Mouse (Mus musculus): Measurements from ENCODE around the gene Ecm1. TPM values are rescaled to one million over a fixed set of nuclear protein-coding genes. Genes with fewer than 3 reads are reported as not detected.
A peak's percentile ranks its signal among the peaks of the same experiment; 100 is the strongest.

Gene Ecm1
- polyA plus RNA-seq, 1 experiment, result 9.9 TPM

DNA sequence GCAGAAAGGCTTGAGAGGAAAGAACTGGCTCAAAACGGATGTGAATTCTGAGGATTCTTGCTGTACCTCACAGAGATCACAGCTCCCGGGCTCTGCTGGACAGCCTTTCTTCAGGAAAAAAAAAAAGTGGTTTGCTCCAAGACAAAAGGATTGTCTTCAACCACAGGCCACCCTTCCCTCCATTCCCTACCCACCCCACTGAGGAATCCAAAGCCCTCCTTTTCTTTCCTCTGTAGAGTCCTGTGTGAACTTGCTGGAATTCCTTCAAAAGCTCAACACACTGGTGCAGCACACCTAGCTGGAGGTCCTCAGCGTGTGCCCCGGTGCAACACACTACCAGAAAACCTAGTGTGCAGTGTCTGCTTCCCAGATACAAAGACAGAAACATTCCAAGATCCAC lies 22.4 kb upstream of the Ecm1 start:
- TF ChIP-seq CTCF (IDR thresholded peaks at IDR 0.05; ENCODE audit: low read depth, low read length) (no peak), EP300 (IDR thresholded peaks at IDR 0.05; ENCODE audit: insufficient read depth, low read depth, low read length) (no peak), POLR2A (IDR thresholded peaks at IDR 0.05; ENCODE audit: insufficient read depth, low read length) (no peak)
- no peaks in the 10 kb centered on the region for H3K9me3 ChIP-seq (replicated peaks; ENCODE audit: control insufficient read depth, insufficient read depth, low read length, poor library complexity, severe bottlenecking)

DNA sequence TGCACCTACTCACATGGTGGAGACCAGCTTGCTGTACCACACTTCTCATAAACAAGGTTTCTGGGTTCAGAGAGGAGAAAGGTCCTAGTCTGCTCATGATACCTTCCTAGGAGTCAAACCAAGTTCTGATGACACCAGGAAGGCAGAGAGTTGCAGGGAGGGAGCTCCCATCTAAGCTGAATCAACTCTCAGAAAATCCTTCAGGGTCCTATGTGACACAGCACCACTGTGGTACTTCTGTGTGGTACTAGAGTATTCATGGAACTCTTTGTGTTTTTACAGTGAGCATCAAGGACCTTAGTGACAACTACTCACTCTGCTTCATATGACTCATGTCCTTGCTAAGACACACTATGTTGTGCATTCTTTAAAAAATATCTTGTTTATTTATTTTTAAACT lies 21.3 kb upstream of the Ecm1 start:
- Histone ChIP-seq H3K27me3 (ENCODE audit: control insufficient read depth, insufficient read depth, low read length, poor library complexity, severe bottlenecking) (no peaks in the 10 kb centered on the region), H3K9ac (ENCODE audit: low read depth, poor library complexity, severe bottlenecking) (no peak overlapping the region), H3K27ac (ENCODE audit: insufficient read depth, low read length) (peak overlapping the region; percentile 67), H3K9me3 (replicated peaks; ENCODE audit: control insufficient read depth, insufficient read depth, low read length, poor library complexity, severe bottlenecking) (no peaks in the 10 kb centered on the region), H3K4me3 (ENCODE audit: low read depth, low read length) (no peak overlapping the region), H3K36me3 (ENCODE audit: control insufficient read depth, insufficient read depth, low read length, poor library complexity, severe bottlenecking) (no peaks in the 10 kb centered on the region), H3K4me1 (ENCODE audit: control insufficient read depth, insufficient read depth, low read length) (no peaks in the 10 kb centered on the region)
- TF ChIP-seq EP300 (IDR thresholded peaks at IDR 0.05; ENCODE audit: insufficient read depth, low read depth, low read length) (no peak), CTCF (IDR thresholded peaks at IDR 0.05; ENCODE audit: low read depth, low read length) (no peak), POLR2A (IDR thresholded peaks at IDR 0.05; ENCODE audit: insufficient read depth, low read length) (no peak)

More for the DNA sequence above, 22.4 kb upstream of the Ecm1 start:
- no peak overlapping the region for H3K4me3 ChIP-seq (ENCODE audit: low read depth, low read length)
- no peak overlapping the region for H3K9ac ChIP-seq (ENCODE audit: low read depth, poor library complexity, severe bottlenecking)
- H3K36me3 ChIP-seq (ENCODE audit: control insufficient read depth, insufficient read depth, low read length, poor library complexity, severe bottlenecking), result no peaks in the 10 kb centered on the region
- peak overlapping the region; percentile 97 for H3K27ac ChIP-seq (ENCODE audit: insufficient read depth, low read length)
- H3K4me1 ChIP-seq (ENCODE audit: control insufficient read depth, insufficient read depth, low read length), result no peaks in the 10 kb centered on the region
- H3K27me3 ChIP-seq (ENCODE audit: control insufficient read depth, insufficient read depth, low read length, poor library complexity, severe bottlenecking), result no peaks in the 10 kb centered on the region

DNA sequence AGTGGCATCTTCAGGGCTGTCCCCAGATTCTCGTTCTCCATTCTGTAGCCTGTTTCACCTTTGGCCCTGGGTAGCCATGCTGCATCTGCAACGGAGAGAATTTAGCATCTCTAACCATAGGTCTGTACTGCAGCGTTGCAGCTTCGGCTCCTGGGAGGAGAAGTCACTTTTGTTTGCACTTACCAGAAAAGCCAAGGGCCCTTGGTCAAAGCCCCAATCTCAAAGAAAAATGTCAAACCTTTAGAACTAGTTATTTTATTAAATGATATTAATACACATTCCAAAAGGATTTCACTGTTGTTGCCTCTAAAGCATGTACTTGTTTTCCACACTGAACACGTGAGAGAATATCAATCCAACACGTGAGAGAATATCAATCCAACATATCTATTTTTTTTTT lies 20.7 kb upstream of the Ecm1 start, which contains the start of gene Tars2:
Tars2 (minus strand) TSS at position 101 of the 400 bp plus-strand sequence.
- Histone ChIP-seq H3K9ac (ENCODE audit: low read depth, poor library complexity, severe bottlenecking) (no peak within 1 kb of the TSS), H3K36me3 (ENCODE audit: control insufficient read depth, insufficient read depth, low read length, poor library complexity, severe bottlenecking) (no peaks in the 10 kb centered on the region), H3K27me3 (ENCODE audit: control insufficient read depth, insufficient read depth, low read length, poor library complexity, severe bottlenecking) (no peaks in the 10 kb centered on the region), H3K4me3 (ENCODE audit: low read depth, low read length) (no peak within 1 kb of the TSS), H3K9me3 (replicated peaks; ENCODE audit: control insufficient read depth, insufficient read depth, low read length, poor library complexity, severe bottlenecking) (no peaks in the 10 kb centered on the region), H3K27ac (ENCODE audit: insufficient read depth, low read length) (peak within 1 kb of the TSS; percentile 67), H3K4me1 (ENCODE audit: control insufficient read depth, insufficient read depth, low read length) (no peaks in the 10 kb centered on the region)
- no peak for TF ChIP-seq CTCF (IDR thresholded peaks at IDR 0.05; ENCODE audit: low read depth, low read length)
- no peak for TF ChIP-seq EP300 (IDR thresholded peaks at IDR 0.05; ENCODE audit: insufficient read depth, low read depth, low read length)
- TF ChIP-seq POLR2A (IDR thresholded peaks at IDR 0.05; ENCODE audit: insufficient read depth, low read length), result no peak

DNA sequence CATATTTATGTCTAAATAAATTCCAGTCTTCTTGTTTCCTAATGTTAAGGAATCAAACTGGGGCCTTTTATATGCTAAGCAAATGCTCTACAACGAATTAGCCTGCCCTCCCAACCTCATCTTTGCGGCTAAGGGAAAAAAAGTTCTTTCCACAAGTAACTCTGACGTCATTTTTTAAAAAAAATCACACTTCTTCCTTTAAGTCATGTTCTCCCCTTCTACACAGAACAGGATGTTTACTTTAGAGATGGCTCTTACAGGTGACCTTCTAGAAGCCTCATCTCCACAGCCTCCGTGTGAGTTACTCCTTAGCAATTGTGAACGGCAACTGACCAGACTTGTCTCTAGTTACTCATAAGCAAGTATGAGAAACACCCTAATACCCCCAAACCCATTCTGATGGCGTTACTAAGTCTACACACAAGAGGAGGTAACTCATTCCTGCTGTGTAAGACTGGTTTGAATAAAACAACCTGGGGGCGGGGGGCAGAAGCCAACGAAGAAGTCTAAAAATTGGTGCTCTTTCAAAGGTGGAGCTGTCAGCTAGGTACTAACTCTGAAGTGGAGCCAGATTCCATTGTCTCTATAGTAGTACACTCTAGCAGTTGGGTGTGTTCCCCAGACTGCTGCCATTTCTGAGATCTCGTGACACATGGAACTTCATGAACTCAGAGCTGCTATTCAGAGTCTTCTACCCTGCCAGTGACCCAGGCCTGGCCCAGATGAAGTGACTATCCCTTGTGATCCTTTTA lies 19.3 kb upstream of the Ecm1 start:
- Histone ChIP-seq H3K27me3 (ENCODE audit: control insufficient read depth, insufficient read depth, low read length, poor library complexity, severe bottlenecking) (no peaks in the 10 kb centered on the region), H3K27ac (ENCODE audit: insufficient read depth, low read length) (peak overlapping the region; percentile 60), H3K9me3 (replicated peaks; ENCODE audit: control insufficient read depth, insufficient read depth, low read length, poor library complexity, severe bottlenecking) (no peaks in the 10 kb centered on the region), H3K9ac (ENCODE audit: low read depth, poor library complexity, severe bottlenecking) (no peak overlapping the region), H3K4me1 (ENCODE audit: control insufficient read depth, insufficient read depth, low read length) (no peaks in the 10 kb centered on the region), H3K36me3 (ENCODE audit: control insufficient read depth, insufficient read depth, low read length, poor library complexity, severe bottlenecking) (no peaks in the 10 kb centered on the region), H3K4me3 (ENCODE audit: low read depth, low read length) (no peak overlapping the region)
- no peak for TF ChIP-seq CTCF (IDR thresholded peaks at IDR 0.05; ENCODE audit: low read depth, low read length)
- no peak for TF ChIP-seq EP300 (IDR thresholded peaks at IDR 0.05; ENCODE audit: insufficient read depth, low read depth, low read length)
- TF ChIP-seq POLR2A (IDR thresholded peaks at IDR 0.05; ENCODE audit: insufficient read depth, low read length), result no peak

DNA sequence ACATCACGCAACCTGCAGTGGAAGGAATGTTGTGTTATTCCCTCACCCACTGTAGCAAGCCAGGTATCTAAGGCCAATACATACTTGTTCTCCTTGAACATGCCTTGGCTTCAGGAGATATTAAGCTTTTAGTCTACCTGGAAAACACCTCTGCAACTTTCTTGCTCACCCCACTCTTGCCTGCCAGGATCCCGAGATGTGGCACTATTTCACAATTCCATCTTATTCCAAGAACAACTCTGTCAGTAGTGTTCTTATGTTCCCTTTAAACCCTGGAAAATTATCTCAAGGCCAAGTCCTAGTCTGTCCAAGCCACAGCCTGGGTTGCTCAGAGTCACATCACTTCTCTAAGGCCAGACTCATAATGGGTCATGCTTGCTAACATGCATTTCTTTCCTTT lies 17.4 kb upstream of the Ecm1 start:
- Histone ChIP-seq H3K9ac (ENCODE audit: low read depth, poor library complexity, severe bottlenecking) (no peak overlapping the region), H3K4me3 (ENCODE audit: low read depth, low read length) (no peak overlapping the region), H3K27me3 (ENCODE audit: control insufficient read depth, insufficient read depth, low read length, poor library complexity, severe bottlenecking) (no peaks in the 10 kb centered on the region), H3K36me3 (ENCODE audit: control insufficient read depth, insufficient read depth, low read length, poor library complexity, severe bottlenecking) (peaks cover 13% of the 10 kb centered on the region), H3K27ac (ENCODE audit: insufficient read depth, low read length) (no peak overlapping the region), H3K9me3 (replicated peaks; ENCODE audit: control insufficient read depth, insufficient read depth, low read length, poor library complexity, severe bottlenecking) (no peaks in the 10 kb centered on the region), H3K4me1 (ENCODE audit: control insufficient read depth, insufficient read depth, low read length) (no peaks in the 10 kb centered on the region)
- no peak for TF ChIP-seq POLR2A (IDR thresholded peaks at IDR 0.05; ENCODE audit: insufficient read depth, low read length)
- TF ChIP-seq CTCF (IDR thresholded peaks at IDR 0.05; ENCODE audit: low read depth, low read length), result no peak
- no peak for TF ChIP-seq EP300 (IDR thresholded peaks at IDR 0.05; ENCODE audit: insufficient read depth, low read depth, low read length)

Measured in ES-Bruce4 (cell line).